ENCODE assay signal across 15 mouse cellular contexts in genomic region chr10:37407487-37407886, GRCm38 (mm10).
A peak's percentile ranks its signal among the peaks of the same experiment; 100 is the strongest.
DNase-seq lines count a peak whose midpoint lies in the region; TF ChIP-seq lines count a peak whose summit lies in the region.
"Had no signal": no experiment of that assay in that cellular context is flagged by ENCODE, and none has a peak within 500 bp of the region (broad histone marks: within the 10 kb centered on the region; RNA-seq: fewer than 3 reads in every experiment).

No protein-coding gene starts in this region.

- H3K4me3 ChIP-seq in myocyte, result no peak overlapping the region

- no peak overlapping the region for H3K4me2 ChIP-seq in myocyte (ENCODE audit: low read depth)

- no peaks in the 10 kb centered on the region for H3K36me3 ChIP-seq in myocyte (ENCODE audit: control insufficient read depth, insufficient read depth)
- H3K36me3 ChIP-seq: G1E had no signal

- TF ChIP-seq POLR2A in myocyte (IDR thresholded peaks at IDR 0.05; ENCODE audit: insufficient read length, low read depth), result no peak

- no peaks in the 10 kb centered on the region for H3K79me2 ChIP-seq in myocyte (ENCODE audit: control insufficient read depth, insufficient read depth)

- H3K27me3 ChIP-seq in myocyte (ENCODE audit: control insufficient read depth, insufficient read depth, insufficient read length), result no peaks in the 10 kb centered on the region
- H3K27me3 ChIP-seq: CH12.LX, Patski had no signal

- no peak overlapping the region for H3ac ChIP-seq in myocyte (ENCODE audit: control insufficient read depth, insufficient read length)

- no peak for DNase-seq in right cerebral cortex, postnatal 25 days
- DNase-seq: adrenal gland, adult 2 months; adrenal gland, adult 8-10 months; adrenal gland, postnatal 10 days; adrenal gland, postnatal 14 days; adrenal gland, postnatal 25 days; adrenal gland, postnatal 36 days; B cell, adult 2 months; cerebellum, adult 11 months; cerebellum, adult 11-12 months; cerebellum, adult 18-20 months had no signal

TF ChIP-seq in myocyte, 11 proteins besides CTCF, POLR2A, EP300 and RAD21:
- no peak for TF ChIP-seq E2F4 (IDR thresholded peaks at IDR 0.05; ENCODE audit: insufficient read depth)
- TF ChIP-seq MYOD1 (IDR thresholded peaks at IDR 0.05; ENCODE audit: control insufficient read depth in 1 of 3, insufficient read length in 2 of 3, low read depth in 2 of 3), result peak; percentile 41 to 59 (median 53)
